Mouse (Mus musculus): Measurements from ENCODE around the gene Gpr176.

DNA sequence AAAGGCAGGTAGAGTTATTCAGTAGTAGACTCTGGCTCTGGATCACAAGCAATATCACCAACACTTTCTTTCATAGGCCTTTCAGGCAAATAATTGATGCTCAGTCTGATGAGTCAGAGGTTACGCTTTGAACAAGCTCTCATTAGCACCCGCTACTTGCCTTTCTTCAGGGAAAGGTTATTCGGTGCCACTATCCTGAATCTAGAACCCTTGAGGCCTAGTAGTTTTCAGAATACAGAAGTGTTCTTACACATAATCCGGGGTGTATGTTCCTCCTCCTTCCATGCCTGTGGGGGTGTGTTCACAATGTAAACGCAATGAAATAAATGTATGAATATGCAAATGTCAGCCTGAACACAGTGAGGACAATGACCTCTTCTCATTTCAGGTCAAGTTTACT lies 16.9 kb upstream of the Gpr176 start:
- TF ChIP-seq CTCF (IDR thresholded peaks at IDR 0.05; ENCODE audit: low read depth) (no peak), EP300 (optimal IDR thresholded peaks at IDR 0.05) (no peak)

All from stomach, postnatal 0 days (tissue).